8 mouse cellular contexts compared by ENCODE assay signal in genomic region chr13:21172241-21173027, GRCm38 (mm10). TPM values are rescaled to one million over a fixed set of nuclear protein-coding genes. Genes with fewer than 3 reads are reported as not detected.
DNase-seq lines count a peak whose midpoint lies in the region; ATAC-seq and TF ChIP-seq lines count a peak whose summit lies in the region.

No protein-coding gene starts in this region.

- ATAC-seq in heart, embryonic 13.5 days (ENCODE audit: extremely low read depth, insufficient number of reproducible peaks, low FRiP score, low TSS enrichment), result peak; percentile 64; the same call in 1 of the 2 replicates
- peak; percentile 56 for ATAC-seq in liver, postnatal 0 days
- ATAC-seq in neural tube, embryonic 12.5 days (ENCODE audit: low FRiP score, low read depth), result peak; percentile 41

- TF ChIP-seq CTCF in brain, embryonic 14.5 days (IDR thresholded peaks at IDR 0.05; ENCODE audit: borderline replicate concordance, extremely low read depth, insufficient read depth, insufficient read length), result no peak
- TF ChIP-seq CTCF in liver, postnatal 0 days (IDR thresholded peaks at IDR 0.05; ENCODE audit: low read depth), result 0 out of 2 replicates have a peak, but pooled peaks have one; percentile 8

- H3K4me2 ChIP-seq in heart, embryonic 13.5 days, result peak overlapping the region; percentile 85
- H3K4me2 ChIP-seq in liver, postnatal 0 days (ENCODE audit: low read depth, low read length), result peak overlapping the region; percentile 82
- peak overlapping the region; percentile 65 for H3K4me2 ChIP-seq in neural tube, embryonic 12.5 days (replicated peaks)

- peak overlapping the region; percentile 68 for H3K27ac ChIP-seq in heart, embryonic 13.5 days (replicated peaks)
- no peak overlapping the region for H3K27ac ChIP-seq in liver, postnatal 0 days (ENCODE audit: low read depth)
- H3K27ac ChIP-seq in neural tube, embryonic 12.5 days, result no peak overlapping the region

- TF ChIP-seq EP300 in liver, postnatal 0 days (IDR thresholded peaks at IDR 0.05; ENCODE audit: low read depth), result 0 out of 2 replicates have a peak, but pooled peaks have one; percentile 21

- no peaks in the 10 kb centered on the region for H3K9me3 ChIP-seq in erythroblast, embryonic 14.5 days (ENCODE audit: control insufficient read depth, low read length)
- H3K9me3 ChIP-seq in heart, embryonic 13.5 days, result no peaks in the 10 kb centered on the region
- no peaks in the 10 kb centered on the region for H3K9me3 ChIP-seq in liver, postnatal 0 days (ENCODE audit: low read length)
- no peaks in the 10 kb centered on the region for H3K9me3 ChIP-seq in neural tube, embryonic 12.5 days

- no peaks in the 10 kb centered on the region for H3K36me3 ChIP-seq in erythroblast, embryonic 14.5 days (ENCODE audit: control insufficient read depth)
- no peaks in the 10 kb centered on the region for H3K36me3 ChIP-seq in heart, embryonic 13.5 days
- H3K36me3 ChIP-seq in liver, postnatal 0 days (replicated peaks; ENCODE audit: insufficient read depth, low read length), result no peaks in the 10 kb centered on the region
- no peaks in the 10 kb centered on the region for H3K36me3 ChIP-seq in neural tube, embryonic 12.5 days

- 1% methylated on average over 16 of the region's 16 CpGs for WGBS in heart, embryonic 13.5 days
- under 1% methylated on average over 16 of the region's 16 CpGs for WGBS in liver, postnatal 0 days (ENCODE audit: insufficient replicate concordance)
- 1% methylated on average over 16 of the region's 16 CpGs for WGBS in neural tube, embryonic 12.5 days

- H3K4me3 ChIP-seq in erythroblast, embryonic 14.5 days (replicated peaks), result peak overlapping the region; percentile 64
- H3K4me3 ChIP-seq in heart, embryonic 13.5 days, result peak overlapping the region; percentile 68
- H3K4me3 ChIP-seq in liver, postnatal 0 days (ENCODE audit: low read depth, low read length), result peak overlapping the region; percentile 50
- H3K4me3 ChIP-seq in neural tube, embryonic 12.5 days, result peak overlapping the region; percentile 32

- H3K27me3 ChIP-seq in erythroblast, embryonic 14.5 days (ENCODE audit: control insufficient read depth), result peaks cover 2% of the 10 kb centered on the region; the same call in 1 of the 2 replicates
- H3K27me3 ChIP-seq in heart, embryonic 13.5 days (replicated peaks), result no peaks in the 10 kb centered on the region
- no peaks in the 10 kb centered on the region for H3K27me3 ChIP-seq in liver, postnatal 0 days (ENCODE audit: insufficient read depth, low read length)
- no peaks in the 10 kb centered on the region for H3K27me3 ChIP-seq in neural tube, embryonic 12.5 days (replicated peaks)

- no peak for TF ChIP-seq POLR2A in brain, embryonic 14.5 days (IDR thresholded peaks at IDR 0.05; ENCODE audit: borderline replicate concordance, extremely low read depth, insufficient read depth, insufficient read length, poor library complexity, severe bottlenecking)

- H3K9ac ChIP-seq in heart, embryonic 13.5 days, result peak overlapping the region; percentile 76
- H3K9ac ChIP-seq in liver, postnatal 0 days (replicated peaks), result no peak overlapping the region
- no peak overlapping the region for H3K9ac ChIP-seq in neural tube, embryonic 12.5 days

- H3K4me1 ChIP-seq in erythroblast, embryonic 14.5 days (ENCODE audit: control insufficient read depth), result peaks cover 53% of the 10 kb centered on the region
- H3K4me1 ChIP-seq in heart, embryonic 13.5 days, result peaks cover 25% of the 10 kb centered on the region
- peaks cover 7% of the 10 kb centered on the region for H3K4me1 ChIP-seq in liver, postnatal 0 days (ENCODE audit: insufficient read depth)
- H3K4me1 ChIP-seq in neural tube, embryonic 12.5 days, result peaks cover 9% of the 10 kb centered on the region

- DNase-seq in ES-CJ7 (ENCODE audit: low read depth, low spot score), result peak; percentile 97
- peak; percentile 80 for DNase-seq in brain, embryonic 14.5 days (ENCODE audit: low read depth)
- DNase-seq in kidney, postnatal 14 days, result peak; percentile 74
- peak; percentile 69 for DNase-seq in liver, postnatal 0 days
- peak; percentile 70 for DNase-seq in thymus, postnatal 25 days

RNA-seq across cellular contexts. Expression of gene Trim27, which starts 6.8 kb away (rescaled TPM):
- polyA plus RNA-seq in brain, embryonic 14.5 days (2012; rRNA removed), result 67.8 and 78.2 TPM in 2 replicates
- polyA plus RNA-seq in erythroblast, embryonic 14.5 days (2012), result 7.6 and 8.7 TPM in 2 replicates
- 80.3 and 83.4 TPM in 2 replicates for polyA plus RNA-seq in heart, embryonic 13.5 days (2015; fragmentation: Nextera tagmentation; extraction: Ambion mirVana)
- polyA plus RNA-seq in liver, postnatal 0 days (2015; fragmentation: Nextera tagmentation; extraction: Ambion mirVana), result 36.5 and 36.7 TPM in 2 replicates
- polyA plus RNA-seq in neural tube, embryonic 12.5 days (2016; fragmentation: Nextera tagmentation; extraction: Ambion mirVana), result 124 and 125 TPM in 2 replicates

RNA-seq across cellular contexts. Expression of gene Olfr1368, which starts 26.8 kb away (rescaled TPM):
- polyA plus RNA-seq in brain, embryonic 14.5 days (2012; rRNA removed), result not detected in 2 replicates
- not detected in 2 replicates for polyA plus RNA-seq in erythroblast, embryonic 14.5 days (2012)
- not detected in 2 replicates for polyA plus RNA-seq in heart, embryonic 13.5 days (2015; fragmentation: Nextera tagmentation; extraction: Ambion mirVana)
- polyA plus RNA-seq in liver, postnatal 0 days (2015; fragmentation: Nextera tagmentation; extraction: Ambion mirVana), result not detected in 2 replicates
- polyA plus RNA-seq in neural tube, embryonic 12.5 days (2016; fragmentation: Nextera tagmentation; extraction: Ambion mirVana), result not detected in 2 replicates

RNA-seq across cellular contexts. Expression of gene Olfr263, which starts 43.0 kb away (rescaled TPM):
- not detected in 2 replicates for polyA plus RNA-seq in brain, embryonic 14.5 days (2012; rRNA removed)
- not detected in 2 replicates for polyA plus RNA-seq in erythroblast, embryonic 14.5 days (2012)
- polyA plus RNA-seq in heart, embryonic 13.5 days (2015; fragmentation: Nextera tagmentation; extraction: Ambion mirVana), result not detected in 2 replicates
- not detected in 2 replicates for polyA plus RNA-seq in liver, postnatal 0 days (2015; fragmentation: Nextera tagmentation; extraction: Ambion mirVana)
- not detected in 2 replicates for polyA plus RNA-seq in neural tube, embryonic 12.5 days (2016; fragmentation: Nextera tagmentation; extraction: Ambion mirVana)
